Mouse (Mus musculus): ENCODE results near the gene Sp7.
A peak's percentile ranks its signal among the peaks of the same experiment; 100 is the strongest.

The Sp7 gene

GRCm38 (mm10) chr15:102346444-102346843, 20.5 kb downstream of the Sp7 start:
- DNase-seq (ENCODE audit: low read depth, low spot score): peak; percentile 85

- DNase-seq (ENCODE audit: low read depth, low spot score): no peak
Observed at GRCm38 (mm10) chr15:102344490-102344889, 22.5 kb downstream of the Sp7 start.

GRCm38 (mm10) chr15:102341580-102341979, 25.4 kb downstream of the Sp7 start:
- DNase-seq (ENCODE audit: low read depth, low spot score): peak; percentile 73

GRCm38 (mm10) chr15:102339612-102340011, 27.4 kb downstream of the Sp7 start:
- DNase-seq (ENCODE audit: low read depth, low spot score): no peak

GRCm38 (mm10) chr15:102336946-102337345, 30.0 kb downstream of the Sp7 start:
- DNase-seq (ENCODE audit: low read depth, low spot score): no peak

- DNase-seq (ENCODE audit: low read depth, low spot score): peak; percentile 50
Observed at GRCm38 (mm10) chr15:102335925-102336324, 31.1 kb downstream of the Sp7 start.

GRCm38 (mm10) chr15:102335254-102335653, 31.7 kb downstream of the Sp7 start:
- peak; percentile 52 for DNase-seq (ENCODE audit: low read depth, low spot score)

- DNase-seq (ENCODE audit: low read depth, low spot score): peak; percentile 92
Observed at GRCm38 (mm10) chr15:102331610-102332015, 35.4 kb downstream of the Sp7 start, which contains the start of gene Myg1. TSS of gene Myg1 (plus strand) at chr15:102331709.

GRCm38 (mm10) chr15:102326892-102327291, 40.1 kb downstream of the Sp7 start:
- DNase-seq (ENCODE audit: low read depth, low spot score): no peak

GRCm38 (mm10) chr15:102326022-102326576, 40.9 kb downstream of the Sp7 start, which contains the start of gene Pfdn5:
TSS of gene Pfdn5 (plus strand) at chr15:102326116.
- DNase-seq (ENCODE audit: low read depth, low spot score): peak; percentile 88

- DNase-seq (ENCODE audit: low read depth, low spot score): peak; percentile 35
Observed at GRCm38 (mm10) chr15:102324654-102325473, 42.1 kb downstream of the Sp7 start.

GRCm38 (mm10) chr15:102316263-102316662, 50.7 kb downstream of the Sp7 start:
- DNase-seq (ENCODE audit: low read depth, low spot score): peak; percentile 84

GRCm38 (mm10) chr15:102315292-102315691, 51.7 kb downstream of the Sp7 start:
- DNase-seq (ENCODE audit: low read depth, low spot score): no peak

- no peak for DNase-seq (ENCODE audit: low read depth, low spot score)
Observed at GRCm38 (mm10) chr15:102311489-102311888, 55.5 kb downstream of the Sp7 start.

- DNase-seq (ENCODE audit: low read depth, low spot score): no peak
Observed at GRCm38 (mm10) chr15:102310074-102310845, 56.7 kb downstream of the Sp7 start.

GRCm38 (mm10) chr15:102308717-102309116, 58.3 kb downstream of the Sp7 start:
- DNase-seq (ENCODE audit: low read depth, low spot score): peak; percentile 59
